Mouse (Mus musculus) R1 (cell line): ENCODE measurements around the gene Nop2.

ENCODE experiments used
- DNase-seq: peaks from one replicate; pipeline ENCODE4 v3.0.0-alpha.2; 2018; ENCODE audit warnings: low read depth, low spot score

The Nop2 gene

GRCm38 (mm10) chr6:125131302-125132156 is at the start of gene Nop2:
TSS of gene Nop2 (plus strand) at chr6:125131909.
- DNase-seq: peak; percentile 97

GRCm38 (mm10) chr6:125082801-125083386 is 48.8 kb upstream of the Nop2 start:
- DNase-seq: no peak

GRCm38 (mm10) chr6:125084424-125084823 is 47.3 kb upstream of the Nop2 start:
- DNase-seq: peak; percentile 84

- no peak for DNase-seq
Measured at GRCm38 (mm10) chr6:125087937-125088336, 43.8 kb upstream of the Nop2 start.

- DNase-seq: peak; percentile 87
Measured at GRCm38 (mm10) chr6:125088561-125089321, 43.0 kb upstream of the Nop2 start.

DNA sequence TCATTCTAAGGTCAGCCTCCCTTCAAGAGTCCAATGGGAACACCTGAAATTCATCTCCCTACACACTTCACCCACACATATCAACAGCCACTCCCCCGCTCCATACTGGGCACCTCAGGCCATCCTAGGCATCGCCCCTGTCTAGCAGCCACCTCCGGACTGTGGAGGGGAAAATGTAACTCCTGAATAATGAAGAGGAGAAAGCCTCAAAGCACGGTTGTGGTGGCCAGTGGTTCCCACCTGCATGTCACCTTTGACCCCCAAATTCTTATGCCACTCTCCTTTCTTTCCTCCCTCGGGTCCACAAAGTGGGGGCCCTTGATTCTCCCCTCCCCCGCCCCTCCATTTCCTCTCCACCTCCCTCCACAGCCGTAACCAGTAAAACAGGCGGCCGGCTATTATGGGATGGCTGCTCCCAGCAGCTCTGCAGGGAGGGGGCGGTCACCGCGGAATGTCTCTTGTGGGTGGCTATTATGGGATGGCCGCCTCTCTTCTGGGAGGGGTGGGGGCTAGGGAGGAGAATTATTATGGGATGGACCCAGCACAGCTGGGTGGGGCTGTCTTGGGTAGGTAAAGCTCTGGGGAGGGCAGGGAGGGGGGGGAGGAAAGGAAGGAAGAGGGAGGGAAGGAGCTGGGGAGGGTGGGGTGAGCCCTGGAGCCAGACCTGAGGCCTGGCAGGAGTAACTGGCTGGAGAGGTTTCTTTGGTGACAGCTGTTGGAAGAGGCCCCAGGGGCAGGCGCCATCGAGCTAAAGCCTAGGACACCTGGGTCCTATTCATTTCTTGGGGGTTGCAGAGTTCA is 42.0 kb upstream of the Nop2 start:
- DNase-seq: peak; percentile 88

DNA sequence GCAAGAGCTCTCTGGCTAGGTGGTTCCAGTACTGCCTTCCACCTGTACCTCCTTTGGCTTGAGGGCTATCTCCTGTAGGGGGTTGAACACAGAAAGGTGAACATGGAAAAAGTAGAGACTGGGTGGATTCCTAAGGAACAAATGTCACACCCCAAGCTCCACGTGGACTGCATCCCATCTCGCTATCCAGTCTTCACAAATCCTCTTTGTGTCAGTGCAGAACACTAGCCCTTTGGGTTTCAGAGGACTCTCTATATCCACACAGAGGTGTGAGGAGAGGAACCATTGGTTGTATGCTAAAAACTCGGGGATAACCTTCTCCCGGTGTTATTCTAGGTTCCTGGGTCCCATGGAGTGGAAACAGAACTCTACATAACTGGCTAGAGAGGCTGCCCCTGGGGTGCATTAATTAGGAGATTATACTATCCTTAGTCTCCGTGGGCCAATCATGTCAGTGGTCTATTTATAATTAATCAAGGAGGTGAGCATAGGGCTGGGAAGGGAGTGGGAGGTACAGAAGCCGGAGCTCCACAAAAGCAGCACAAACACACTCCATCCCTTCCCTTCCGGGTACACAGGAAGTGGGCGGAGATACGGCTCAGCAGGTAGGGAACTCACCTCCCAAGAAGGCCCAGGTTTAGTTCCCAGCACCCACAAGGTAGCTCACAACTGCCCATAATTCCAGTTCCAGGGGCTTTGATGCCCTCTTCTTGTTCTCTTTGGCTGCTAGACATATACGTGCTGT is 41.2 kb upstream of the Nop2 start:
- peak; percentile 95 for DNase-seq

- peak; percentile 49 for DNase-seq
Measured at GRCm38 (mm10) chr6:125092372-125092771, 39.3 kb upstream of the Nop2 start.

DNA sequence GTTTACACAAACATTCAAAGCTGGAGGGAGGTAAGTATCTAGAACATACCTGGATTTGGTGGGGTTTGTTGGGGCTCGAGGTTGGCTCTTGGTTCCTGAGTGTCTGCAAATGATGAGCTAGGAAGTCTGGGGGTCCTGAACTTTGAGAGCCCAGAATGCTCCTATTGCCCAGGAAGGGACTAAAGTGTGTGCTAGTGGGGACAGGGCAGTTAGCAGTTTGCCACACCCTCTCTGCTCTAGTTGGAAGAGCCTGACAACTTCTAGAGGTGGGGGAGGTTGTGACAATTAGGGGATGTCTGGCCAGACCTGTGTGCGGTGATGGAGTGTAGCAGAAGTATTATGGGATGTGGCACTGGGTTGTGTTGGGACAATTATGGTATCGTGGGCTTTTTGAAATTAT is 36.9 kb upstream of the Nop2 start:
- DNase-seq: no peak

DNA sequence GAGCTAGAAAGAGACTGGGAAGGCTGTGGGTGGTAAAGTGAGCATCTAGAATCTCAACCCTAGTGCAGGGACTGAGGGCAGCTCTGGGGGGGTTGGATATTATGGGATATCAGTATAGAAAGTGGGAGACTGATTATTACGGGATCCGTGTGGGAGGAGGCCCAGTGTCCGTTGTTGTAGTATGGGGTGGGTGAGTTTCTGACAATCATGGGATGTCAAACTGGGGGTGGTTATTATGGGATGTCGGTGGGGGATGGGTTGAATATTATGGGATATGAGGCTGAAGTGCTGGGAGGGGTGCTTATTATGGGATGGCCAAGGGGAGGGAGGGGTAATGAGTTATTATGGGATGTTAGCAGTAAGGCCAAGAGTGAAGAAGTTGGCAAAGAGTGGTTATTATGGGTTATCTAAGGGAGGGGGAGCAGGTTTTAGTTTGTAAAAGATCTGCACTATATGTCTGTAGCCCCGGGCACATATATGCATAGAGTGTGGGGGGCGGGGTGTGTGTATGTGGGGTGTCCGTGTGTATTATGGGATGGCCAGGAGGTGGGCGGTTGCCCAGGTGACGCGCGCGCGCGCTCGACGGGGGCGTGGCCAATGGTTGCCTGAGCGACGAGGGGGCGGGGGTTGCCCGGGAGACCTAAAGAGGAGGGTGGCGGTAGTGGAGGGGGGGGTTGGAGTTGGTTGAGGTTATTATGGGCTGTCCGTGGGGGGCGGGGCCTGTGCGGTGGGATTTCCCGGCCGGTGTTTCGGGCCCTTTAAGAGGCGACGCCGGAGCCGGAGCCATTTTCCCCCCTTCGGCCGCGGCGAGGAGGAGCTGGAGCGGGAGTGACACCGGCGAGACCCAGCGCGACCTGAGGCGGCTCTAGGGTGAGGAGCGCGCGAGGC is 36.1 kb upstream of the Nop2 start, which contains the start of gene Chd4:
TSS of gene Chd4 (plus strand) at position 591 of the 888 bp plus-strand sequence.
- peak; percentile 92 for DNase-seq

GRCm38 (mm10) chr6:125096279-125096596 is 35.5 kb upstream of the Nop2 start:
- DNase-seq: no peak

- peak; percentile 37 for DNase-seq
Measured at GRCm38 (mm10) chr6:125096597-125097345, 34.9 kb upstream of the Nop2 start.

DNA sequence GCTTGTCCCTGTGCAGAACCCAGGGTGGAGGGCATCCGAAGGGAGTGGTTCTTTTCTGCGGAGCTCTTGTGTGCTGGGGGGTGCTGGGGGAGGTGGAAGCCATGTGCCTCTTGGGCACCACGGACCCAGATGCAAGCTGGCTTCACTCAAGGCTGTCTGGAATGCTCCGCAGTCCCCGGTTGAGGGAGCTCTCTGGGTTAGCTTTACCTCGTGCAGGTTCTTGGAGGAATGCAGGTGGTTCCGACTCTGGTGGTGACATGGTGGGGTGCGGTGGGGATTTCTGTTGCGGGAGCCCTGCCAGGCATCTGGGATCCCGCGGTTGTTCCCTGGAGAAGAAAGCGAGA is 34.4 kb upstream of the Nop2 start:
- peak; percentile 28 for DNase-seq

DNA sequence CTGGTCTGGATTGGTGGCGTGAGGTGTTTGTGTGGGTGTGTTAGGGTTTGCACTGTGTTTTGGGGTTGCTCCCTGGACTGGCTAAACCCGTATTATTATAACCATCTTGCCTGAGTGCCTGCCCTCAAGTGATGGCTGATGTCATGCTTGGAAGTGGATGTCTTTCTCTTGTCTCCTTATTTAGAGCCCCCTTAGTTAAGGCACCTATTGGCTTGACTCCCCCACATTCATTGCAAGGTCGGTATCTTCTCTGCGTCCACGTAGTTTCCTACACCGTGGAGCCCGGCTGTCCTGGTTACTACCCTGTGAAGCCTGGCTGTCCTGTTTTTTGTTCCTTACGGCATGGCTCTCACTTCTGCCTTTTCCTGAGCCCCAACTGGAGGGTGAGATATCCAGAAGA is 33.8 kb upstream of the Nop2 start:
- DNase-seq: no peak

GRCm38 (mm10) chr6:125098513-125098912 is 33.2 kb upstream of the Nop2 start:
- DNase-seq: no peak

GRCm38 (mm10) chr6:125099421-125099971 is 32.2 kb upstream of the Nop2 start:
- no peak for DNase-seq

GRCm38 (mm10) chr6:125101444-125101843 is 30.3 kb upstream of the Nop2 start:
- no peak for DNase-seq

DNA sequence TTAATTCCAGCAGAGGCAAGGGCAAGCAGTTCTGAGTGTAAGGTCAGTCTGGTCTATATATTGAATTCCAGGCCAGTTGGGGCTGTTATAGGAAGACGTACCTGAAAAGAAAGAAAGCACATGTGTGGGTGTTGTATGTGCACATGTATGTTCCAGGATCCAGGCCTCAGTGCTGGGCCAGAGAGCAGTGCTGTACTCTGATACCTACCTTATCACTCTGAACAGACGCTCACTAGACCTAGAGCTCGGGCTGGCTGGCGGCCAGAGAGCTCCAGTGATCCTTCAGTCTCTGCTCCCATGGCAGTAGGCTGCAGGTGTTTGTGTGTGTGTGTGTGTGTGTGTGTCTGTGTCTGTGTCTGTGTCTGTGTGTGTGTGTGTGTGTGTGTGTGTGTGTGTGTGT is 27.5 kb upstream of the Nop2 start:
- no peak for DNase-seq

DNA sequence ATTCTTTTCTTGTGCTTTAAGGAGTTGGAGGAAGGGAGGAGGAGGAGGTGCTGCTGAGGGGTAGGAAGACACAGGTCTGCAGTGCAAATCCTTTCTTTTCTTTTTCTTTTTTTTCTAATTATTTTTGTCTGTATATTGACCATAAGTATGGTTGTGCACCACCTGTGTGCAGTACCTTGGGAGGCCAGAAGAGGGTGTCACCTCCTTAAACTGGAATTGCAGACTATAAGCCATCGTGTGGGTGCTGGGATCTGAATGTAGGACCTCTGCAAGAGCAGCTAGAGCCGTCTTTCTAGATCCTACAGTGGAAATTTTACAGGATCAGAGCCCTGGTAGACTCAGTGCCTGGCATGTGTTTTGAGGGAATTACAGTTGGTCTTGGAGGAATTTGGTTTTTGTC is 24.0 kb upstream of the Nop2 start:
- peak; percentile 74 for DNase-seq
